Comparison of ENCODE assay signal across 9 mouse cellular contexts in the genomic region with DNA sequence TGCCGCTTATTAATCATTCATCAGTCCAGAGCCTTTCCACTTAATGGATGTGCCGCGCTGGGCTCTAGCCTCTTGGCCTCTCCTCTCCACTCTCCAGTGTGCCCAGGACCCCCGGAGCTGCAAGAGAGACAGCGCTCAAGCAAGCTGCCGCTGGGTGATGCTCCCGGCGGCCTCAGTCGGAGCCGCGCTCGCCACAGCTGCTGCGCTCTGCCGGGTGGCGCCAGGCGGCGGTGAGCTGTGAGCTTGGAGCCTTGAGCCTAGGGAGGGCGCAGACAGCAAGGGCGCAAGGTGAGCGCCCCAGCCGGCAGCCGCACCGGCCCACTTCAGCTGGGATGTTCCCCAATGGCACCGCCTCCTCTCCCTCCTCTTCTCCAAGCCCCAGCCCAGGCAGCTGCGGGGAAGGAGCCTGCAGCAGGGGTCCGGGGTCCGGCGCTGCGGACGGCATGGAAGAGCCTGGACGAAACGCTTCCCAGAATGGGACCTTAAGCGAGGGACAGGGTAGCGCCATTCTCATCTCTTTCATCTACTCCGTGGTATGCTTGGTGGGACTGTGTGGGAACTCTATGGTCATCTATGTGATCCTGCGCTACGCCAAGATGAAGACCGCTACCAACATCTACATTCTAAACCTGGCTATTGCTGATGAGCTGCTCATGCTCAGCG. TPM values are rescaled to one million over a fixed set of nuclear protein-coding genes. Genes with fewer than 3 reads are reported as not detected.
DNase-seq lines count a peak whose midpoint lies in the region; ATAC-seq and TF ChIP-seq lines count a peak whose summit lies in the region.
"Had no signal": no experiment of that assay in that cellular context is flagged by ENCODE, and none has a peak within 500 bp of the region (broad histone marks: within the 10 kb centered on the region; RNA-seq: fewer than 3 reads in every experiment).

No protein-coding gene starts in this region.

- under 1% methylated on average over 39 of the region's 39 CpGs for WGBS in heart, embryonic 15.5 days
- under 1% methylated on average over 39 of the region's 39 CpGs for WGBS in midbrain, embryonic 10.5 days
- under 1% methylated on average over 38 of the region's 39 CpGs for WGBS in stomach, postnatal 0 days

- no peak for TF ChIP-seq EP300 in stomach, postnatal 0 days (optimal IDR thresholded peaks at IDR 0.05)

- H3K9me3 ChIP-seq in heart, embryonic 15.5 days (replicated peaks) = no peaks in the 10 kb centered on the region
- H3K9me3 ChIP-seq in midbrain, embryonic 10.5 days (replicated peaks) = no peaks in the 10 kb centered on the region
- no peaks in the 10 kb centered on the region for H3K9me3 ChIP-seq in stomach, postnatal 0 days (ENCODE audit: control insufficient read depth, low read length)

- H3K36me3 ChIP-seq in heart, embryonic 15.5 days = no peaks in the 10 kb centered on the region
- no peaks in the 10 kb centered on the region for H3K36me3 ChIP-seq in midbrain, embryonic 10.5 days
- H3K36me3 ChIP-seq in stomach, postnatal 0 days (ENCODE audit: control insufficient read depth, insufficient read depth, low read length) = no peaks in the 10 kb centered on the region

- peaks cover 48% of the 10 kb centered on the region for H3K27me3 ChIP-seq in heart, embryonic 15.5 days
- peaks cover 86% of the 10 kb centered on the region for H3K27me3 ChIP-seq in midbrain, embryonic 10.5 days (ENCODE audit: low read depth, poor library complexity, severe bottlenecking)
- H3K27me3 ChIP-seq in stomach, postnatal 0 days (ENCODE audit: control insufficient read depth, insufficient read depth, low read length) = peaks cover 12% of the 10 kb centered on the region
- H3K27me3 ChIP-seq: CH12.LX had no signal

- peak; percentile 11 to 18 for DNase-seq in gastrocnemius, postnatal 4 days (ENCODE audit: low spot score in 2 of 2)
- DNase-seq in gastrocnemius, adult 18-20 months (ENCODE audit: low spot score) = no peak
- peak; percentile 29 to 63 for DNase-seq in layer of hippocampus, postnatal 14 days (ENCODE audit: low spot score in 2 of 2)
- DNase-seq in midbrain, embryonic 10.5 days (ENCODE audit: low spot score) = peak; percentile 60
- peak; percentile 26 for DNase-seq in stomach, postnatal 0 days (ENCODE audit: low spot score)
- DNase-seq in spleen, postnatal 14 days (ENCODE audit: low spot score in 2 of 2) = no peak

- H3K27ac ChIP-seq in brown adipose tissue, adult 24 weeks (replicated peaks; ENCODE audit: low read depth, low read length) = no peak overlapping the region
- no peak overlapping the region for H3K27ac ChIP-seq in heart, embryonic 15.5 days
- no peak overlapping the region for H3K27ac ChIP-seq in midbrain, embryonic 10.5 days (replicated peaks)
- no peak overlapping the region for H3K27ac ChIP-seq in stomach, postnatal 0 days (replicated peaks)

- H3K4me3 ChIP-seq in brown adipose tissue, adult 24 weeks (ENCODE audit: insufficient read depth, low read depth, low read length) = peak overlapping the region; percentile 70
- H3K4me3 ChIP-seq in heart, embryonic 15.5 days = peak overlapping the region; percentile 48
- peak overlapping the region; percentile 59 for H3K4me3 ChIP-seq in midbrain, embryonic 10.5 days
- H3K4me3 ChIP-seq in stomach, postnatal 0 days (ENCODE audit: low read depth, low read length) = peak overlapping the region; percentile 40

- no peak; the same call in 1 of the 2 replicates for ATAC-seq in heart, embryonic 15.5 days (replicated peaks; ENCODE audit: insufficient number of reproducible peaks, insufficient read depth, low FRiP score, low read depth)
- peak; percentile 41; the same call in 1 of the 2 replicates for ATAC-seq in stomach, postnatal 0 days (ENCODE audit: low FRiP score, low TSS enrichment)

- H3K4me2 ChIP-seq in heart, embryonic 15.5 days = peak overlapping the region; percentile 87
- H3K4me2 ChIP-seq in stomach, postnatal 0 days (replicated peaks; ENCODE audit: low read depth) = peak overlapping the region; percentile 59

- no peak overlapping the region for H3K9ac ChIP-seq in heart, embryonic 15.5 days
- H3K9ac ChIP-seq in stomach, postnatal 0 days (ENCODE audit: low read length) = no peak overlapping the region

- H3K4me1 ChIP-seq in brown adipose tissue, adult 24 weeks (ENCODE audit: control insufficient read depth, insufficient read depth, insufficient read length, low read length) = peaks cover 9% of the 10 kb centered on the region
- H3K4me1 ChIP-seq in heart, embryonic 15.5 days (replicated peaks) = peaks cover 28% of the 10 kb centered on the region
- peaks cover 35% of the 10 kb centered on the region for H3K4me1 ChIP-seq in midbrain, embryonic 10.5 days
- no peaks in the 10 kb centered on the region for H3K4me1 ChIP-seq in stomach, postnatal 0 days (replicated peaks; ENCODE audit: control insufficient read depth, insufficient read depth)

- TF ChIP-seq CTCF in stomach, postnatal 0 days (IDR thresholded peaks at IDR 0.05; ENCODE audit: low read depth) = peak; percentile 15; the same call in 1 of the 2 replicates

RNA-seq across cellular contexts. Expression of gene Sstr1, which starts 0.8 kb away (rescaled TPM):
- under 1 TPM; 0.65 to 0.71 TPM for total RNA-seq in gastrocnemius, postnatal 4 days (2021)
- total RNA-seq in gastrocnemius, adult 18-20 months (2021) = not detected
- polyA plus RNA-seq in brown adipose tissue, adult 24 weeks (2012; ENCODE audit: insufficient read depth, insufficient read length, missing spikeins) = not detected in 2 replicates
- polyA plus RNA-seq in heart, embryonic 15.5 days (2015; fragmentation: Nextera tagmentation; extraction: Ambion mirVana) = 0.11 and 0.44 TPM in 2 replicates
- 10 to 100 TPM; 31.2 to 33.2 TPM for total RNA-seq in layer of hippocampus, postnatal 14 days (2021)
- 0.11 and 0.51 TPM in 2 replicates for polyA plus RNA-seq in midbrain, embryonic 10.5 days (2016; fragmentation: Nextera tagmentation; extraction: Ambion mirVana)
- 0.90 and 1.0 TPM in 2 replicates for polyA plus RNA-seq in stomach, postnatal 0 days (2015; fragmentation: Nextera tagmentation; extraction: Ambion mirVana)
- total RNA-seq: CH12.LX had no signal

RNA-seq across cellular contexts. Expression of gene Clec14a, which starts 56.7 kb away (rescaled TPM):
- total RNA-seq in gastrocnemius, postnatal 4 days (2021) = 10 to 100 TPM; 18.2 to 19.7 TPM
- total RNA-seq in gastrocnemius, adult 18-20 months (2021) = 1 to 10 TPM; 2.2 to 3.4 TPM
- polyA plus RNA-seq in brown adipose tissue, adult 24 weeks (2012; ENCODE audit: insufficient read depth, insufficient read length, missing spikeins) = 2.3 and 2.8 TPM in 2 replicates
- 17.9 and 18.6 TPM in 2 replicates for polyA plus RNA-seq in heart, embryonic 15.5 days (2015; fragmentation: Nextera tagmentation; extraction: Ambion mirVana)
- 1 to 10 TPM; 3.2 to 3.3 TPM for total RNA-seq in layer of hippocampus, postnatal 14 days (2021)
- 6.4 and 6.5 TPM in 2 replicates for polyA plus RNA-seq in midbrain, embryonic 10.5 days (2016; fragmentation: Nextera tagmentation; extraction: Ambion mirVana)
- polyA plus RNA-seq in stomach, postnatal 0 days (2015; fragmentation: Nextera tagmentation; extraction: Ambion mirVana) = 7.1 and 7.8 TPM in 2 replicates
- total RNA-seq: CH12.LX had no signal

Comparison
In these comparisons a context has a peak if more than half of its experiments do, and no peak if none do; other contexts are left out.
1. DNase-seq: peak in gastrocnemius, postnatal 4 days (2 of 2), layer of hippocampus, postnatal 14 days (2 of 2), midbrain, embryonic 10.5 days (single experiment) and stomach, postnatal 0 days (single experiment); none in gastrocnemius, adult 18-20 months (single experiment) and spleen, postnatal 14 days (0 of 2).
2. Peak in every context shown above with its lines, with median percentiles within 50 percentile points of each other: H3K4me3 ChIP-seq.